Mouse (Mus musculus): ENCODE results near the gene Slc6a21.

Gene Slc6a21

DNA sequence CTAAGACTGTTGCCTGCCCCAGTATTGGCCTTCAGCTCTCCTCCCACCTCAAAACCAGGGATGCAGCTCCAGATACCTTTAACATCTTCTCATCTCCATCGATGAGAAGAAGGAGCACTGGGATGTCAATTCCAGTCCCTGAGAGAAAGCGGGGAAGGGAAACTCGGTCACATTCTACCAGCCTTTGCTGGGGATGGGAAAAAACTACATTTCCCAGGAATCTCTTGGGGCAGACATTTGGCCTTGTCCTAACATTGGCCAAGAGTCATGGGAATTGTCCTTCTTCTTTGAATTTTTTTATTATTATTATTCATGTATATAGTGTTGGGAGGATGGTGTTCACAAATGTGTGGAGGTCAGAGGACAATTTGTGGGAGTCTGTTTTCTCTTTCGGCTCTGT, 44.9 kb downstream of the Slc6a21 start:
- DNase-seq: no peak

DNA sequence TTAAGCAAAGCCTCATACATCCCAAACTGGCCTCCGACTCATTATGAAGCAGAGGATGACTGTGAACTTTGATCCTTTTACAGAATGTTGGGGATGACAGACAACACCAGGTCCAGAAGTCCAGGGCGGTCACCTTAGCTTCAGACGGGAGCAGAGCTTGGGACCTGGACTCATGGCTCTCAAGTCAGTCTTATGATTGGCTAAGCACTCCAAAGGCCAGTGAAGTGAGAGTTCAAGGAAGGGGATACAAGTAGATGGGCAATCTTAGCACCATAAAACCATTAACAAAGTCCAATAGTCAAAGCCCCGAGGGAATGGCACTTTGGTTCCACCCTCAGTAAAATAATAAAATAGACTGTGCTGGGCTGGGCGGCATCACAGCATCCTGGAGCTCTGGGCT, 45.8 kb downstream of the Slc6a21 start:
- no peak for DNase-seq

DNA sequence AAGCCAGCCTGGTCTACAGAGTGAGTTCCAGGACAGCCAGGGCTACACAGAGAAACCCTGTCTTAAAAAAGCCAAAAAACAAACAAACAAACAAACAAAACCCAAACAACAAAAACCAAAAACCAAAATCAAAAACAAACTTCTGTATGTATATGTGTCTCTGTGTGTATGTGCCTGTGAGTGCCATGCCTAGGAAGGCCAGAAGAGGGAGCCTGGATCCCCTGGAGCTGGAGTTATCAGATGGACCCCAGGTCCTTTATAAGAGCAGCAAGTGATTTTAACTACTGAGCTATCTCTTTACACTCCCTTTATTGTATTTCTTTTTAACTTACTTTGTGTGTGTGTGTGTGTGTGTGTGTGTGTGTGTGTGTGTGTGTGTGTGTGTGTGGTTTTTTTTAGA, 48.5 kb downstream of the Slc6a21 start:
- no peak for DNase-seq

DNA sequence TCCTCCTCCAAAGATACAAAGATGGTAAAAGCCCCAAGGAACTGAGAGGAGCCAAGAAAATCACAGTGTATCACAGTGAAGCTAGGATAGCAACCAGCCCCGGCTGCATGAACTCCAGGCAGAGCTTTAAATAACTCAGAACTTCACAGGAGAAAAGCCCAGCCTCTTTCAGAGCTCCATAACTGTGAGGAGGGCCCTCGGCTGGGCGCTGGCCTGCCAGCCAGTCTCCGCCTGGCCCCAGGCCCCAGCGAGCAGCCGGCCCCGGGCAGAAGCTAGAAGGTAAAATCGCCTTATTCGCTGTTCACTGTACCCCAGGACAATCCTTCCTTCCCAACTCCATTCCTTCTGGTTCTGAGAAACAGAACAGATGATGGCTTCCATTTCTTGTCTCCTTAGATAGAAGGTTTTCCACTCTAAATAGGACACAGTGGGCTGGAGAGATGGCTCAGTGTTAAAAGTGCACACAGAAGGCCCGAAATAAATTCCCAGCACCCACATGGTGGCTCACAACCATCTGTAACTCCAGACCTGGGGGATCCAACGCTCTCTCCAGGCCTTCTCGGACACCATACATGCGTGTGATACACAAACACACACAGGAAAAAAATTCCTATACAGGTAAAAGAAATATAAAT, 51.6 kb downstream of the Slc6a21 start:
- DNase-seq: no peak

DNA sequence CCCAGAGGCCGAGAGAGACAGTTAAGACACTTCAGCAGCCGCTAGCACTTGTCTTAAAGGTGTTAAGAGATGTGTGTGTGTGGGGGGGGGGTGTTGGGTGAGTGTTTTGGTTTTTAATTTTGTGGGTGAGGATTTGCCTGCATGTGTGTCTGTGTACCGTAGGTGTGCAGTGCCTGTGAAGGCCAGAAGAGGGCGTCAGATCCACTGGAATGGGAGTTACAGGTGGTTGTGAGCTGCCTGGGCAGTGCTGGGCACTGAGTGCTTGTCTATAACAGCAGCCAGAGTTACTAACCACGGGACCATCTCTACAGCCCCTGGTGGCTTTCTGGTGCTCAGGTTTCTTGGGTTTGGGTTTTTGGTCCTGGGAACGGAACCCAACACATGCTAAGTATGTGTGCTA, 54.2 kb downstream of the Slc6a21 start:
- no peak for DNase-seq

DNA sequence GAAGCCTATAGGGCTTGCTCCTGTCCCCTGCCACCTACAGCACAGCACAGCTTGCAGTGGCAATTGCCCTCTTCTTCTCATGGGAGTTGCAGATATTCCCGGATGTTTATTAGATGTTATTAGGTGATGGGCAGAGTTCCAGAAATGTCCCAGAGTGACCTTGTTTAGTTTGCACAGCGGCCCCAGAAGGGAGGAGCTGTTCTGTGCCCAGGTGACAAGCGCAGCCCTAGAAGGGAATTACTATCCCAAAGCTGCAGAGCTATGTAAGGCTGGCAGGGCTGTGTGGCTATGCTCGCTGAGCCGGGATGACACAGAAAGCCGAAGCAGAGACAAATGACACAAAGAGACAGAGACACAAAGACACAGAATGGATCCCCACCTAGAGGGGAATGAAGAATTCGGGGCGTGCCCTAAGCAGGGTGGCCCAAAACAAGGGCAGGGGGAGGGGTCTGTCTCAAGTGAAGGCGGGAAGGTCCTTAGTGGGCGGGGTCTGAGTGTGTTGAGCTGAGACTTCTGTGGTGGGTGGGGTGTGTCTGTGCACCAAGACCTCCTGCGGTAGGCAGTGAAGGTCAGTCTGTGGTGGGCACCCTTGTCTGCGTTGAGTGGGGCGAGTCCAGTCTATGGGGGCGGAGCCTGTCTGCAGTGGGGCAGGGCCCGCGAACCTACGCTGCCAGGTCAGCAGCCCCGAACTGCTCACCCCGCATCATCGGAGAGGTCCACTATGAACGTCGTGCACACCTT, 55.5 kb downstream of the Slc6a21 start:
- no peak for DNase-seq

DNA sequence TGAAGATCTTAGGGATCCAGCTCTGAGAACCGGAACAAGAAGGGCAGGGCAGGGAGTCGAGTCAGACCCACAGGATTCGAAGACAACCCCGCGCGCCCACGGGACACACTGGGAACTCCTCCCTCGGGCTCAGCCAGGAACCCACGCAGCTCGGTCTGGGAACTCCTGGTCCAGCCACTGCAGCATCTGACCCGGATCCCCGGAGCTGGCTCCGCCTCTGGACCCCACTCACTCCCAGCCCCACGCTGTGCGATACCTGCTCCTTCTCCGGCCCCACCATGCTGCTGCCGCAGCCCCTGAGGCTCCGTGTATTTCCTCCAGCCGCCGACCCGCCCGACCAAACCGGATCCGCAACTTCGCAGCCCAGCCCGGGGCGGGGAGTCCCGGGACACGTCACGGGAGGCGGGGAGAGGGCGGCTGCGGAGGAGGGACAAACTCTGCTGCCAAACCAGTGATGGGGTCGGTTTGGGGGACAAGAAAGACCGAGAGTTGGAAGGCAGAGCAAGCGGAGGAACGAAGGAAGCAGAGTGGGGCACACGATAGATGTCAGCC, 56.2 kb downstream of the Slc6a21 start, which contains the start of gene Trpm4:
Gene Trpm4, minus strand, starts transcription at position 350 of the 552 bp plus-strand sequence.
- peak; percentile 51 for DNase-seq

DNA sequence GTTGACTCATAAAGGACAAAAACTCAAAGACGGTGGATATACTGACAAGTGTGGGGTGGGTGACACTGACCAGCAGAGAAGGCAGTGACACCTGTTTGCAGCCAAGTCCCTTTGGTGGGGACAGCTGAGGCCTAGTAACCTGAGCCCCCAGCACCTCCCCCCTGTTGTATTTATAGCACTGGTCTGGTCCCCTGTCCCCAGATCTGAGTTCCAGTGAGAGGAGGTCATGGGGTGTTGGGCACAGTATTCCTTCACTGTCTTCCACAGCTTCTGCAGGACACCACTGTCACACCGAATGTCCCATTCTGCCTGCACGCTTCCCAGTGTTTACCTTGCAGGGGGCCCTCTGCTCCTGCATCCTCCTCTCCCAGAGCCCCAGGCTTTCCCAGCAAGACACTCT, 57.3 kb downstream of the Slc6a21 start:
- DNase-seq: no peak

DNA sequence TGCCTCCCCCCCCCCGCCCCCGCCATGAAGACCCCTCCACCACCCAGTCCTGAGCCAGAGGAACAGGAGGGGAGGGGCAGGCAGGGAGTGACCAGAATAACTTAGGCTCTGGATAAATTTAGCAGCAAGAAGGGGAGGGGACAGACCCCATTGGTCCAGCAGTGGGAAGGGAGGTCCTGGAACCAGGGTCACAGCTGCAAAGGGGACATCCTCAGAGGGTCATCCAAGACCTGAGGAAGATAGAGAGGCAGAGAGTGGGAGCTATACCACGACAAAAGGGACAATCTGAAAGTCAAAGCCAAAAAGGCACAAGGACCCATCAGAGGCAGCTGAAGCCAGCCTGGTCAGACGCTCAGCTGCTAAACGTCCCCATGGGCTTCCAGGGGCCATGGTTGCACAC, 57.7 kb downstream of the Slc6a21 start, which contains the start of gene Hrc:
Gene Hrc, plus strand, starts transcription at position 235 of the 400 bp plus-strand sequence.
- no peak for DNase-seq

DNA sequence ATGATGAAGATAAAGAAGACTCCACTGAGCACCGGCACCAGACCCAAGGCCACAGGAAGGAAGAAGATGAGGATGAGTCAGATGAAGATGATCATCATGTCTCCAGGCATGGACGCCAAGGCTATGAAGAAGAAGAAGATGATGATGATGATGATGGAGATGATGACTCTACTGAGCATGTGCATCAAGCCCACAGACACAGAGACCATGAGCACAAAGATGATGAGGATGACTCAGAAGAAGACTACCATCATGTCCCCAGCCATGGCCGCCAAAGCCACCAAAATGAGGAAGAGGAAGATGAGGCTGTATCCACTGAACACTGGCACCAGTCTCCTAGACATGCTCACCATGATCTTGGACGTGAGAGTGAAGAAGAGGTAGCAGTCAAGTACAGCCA, 59.0 kb downstream of the Slc6a21 start:
- DNase-seq: no peak

DNA sequence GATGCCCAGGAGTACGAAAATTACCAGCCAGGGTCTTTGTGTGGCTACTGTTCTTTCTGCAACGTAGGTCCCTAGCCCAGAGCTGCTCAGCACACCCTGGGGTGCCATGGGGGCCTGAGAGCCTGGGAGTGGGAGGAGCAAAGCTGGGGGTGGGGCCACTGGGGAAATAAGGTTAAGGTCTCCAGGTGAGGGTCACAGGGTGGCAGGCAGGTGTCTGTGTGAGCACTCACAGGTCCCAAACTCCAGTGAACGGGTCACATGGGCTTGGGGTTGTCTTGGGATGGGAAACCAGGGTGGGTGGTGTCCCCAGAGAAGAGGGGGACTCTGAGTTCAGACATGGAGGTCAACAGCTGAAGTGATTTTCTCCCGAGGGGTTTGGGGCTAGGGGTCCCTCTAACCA, 60.2 kb downstream of the Slc6a21 start:
- DNase-seq: no peak

DNA sequence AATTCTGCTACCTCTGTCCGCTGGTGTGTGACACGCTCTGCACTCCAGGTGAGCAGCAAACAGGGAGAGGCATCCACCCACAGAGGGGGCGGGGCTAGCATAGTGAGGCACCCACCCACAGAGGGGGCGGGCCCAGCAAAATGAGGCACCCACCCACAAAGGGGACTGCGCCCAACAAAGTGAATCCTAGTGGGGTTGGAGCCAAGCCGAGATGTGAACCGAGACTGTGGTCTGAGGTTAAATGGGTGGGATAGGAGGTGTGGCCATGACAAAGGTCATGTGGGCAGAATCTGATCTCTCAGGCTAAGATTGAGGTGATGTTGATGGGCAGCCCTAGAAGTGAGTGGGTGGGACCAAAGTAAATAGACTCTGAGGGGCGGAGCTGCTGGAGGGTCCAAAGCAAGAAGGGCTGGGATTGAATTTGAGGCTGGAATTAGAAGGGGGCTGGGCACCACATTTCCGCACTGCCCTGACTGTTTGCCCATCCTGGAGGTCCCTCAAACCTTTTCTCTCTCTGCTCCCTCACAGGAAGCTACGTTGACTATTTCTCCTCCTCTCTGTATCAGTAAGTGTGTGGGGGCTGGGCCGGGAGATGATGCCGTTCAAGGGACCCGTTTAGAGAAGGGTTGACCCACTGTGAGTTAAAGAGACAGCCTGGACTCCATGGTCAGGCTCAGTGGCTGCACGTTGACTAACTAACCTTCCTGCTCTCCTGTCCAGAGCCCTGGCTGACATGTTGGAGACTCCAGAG, 61.0 kb downstream of the Slc6a21 start:
- peak; percentile 59 for DNase-seq
